In genomic region chr1:119894936-119895335, GRCm38 (mm10) we compare ENCODE assay signal across 8 mouse cellular contexts. TPM values are rescaled to one million over a fixed set of nuclear protein-coding genes. Genes with fewer than 3 reads are reported as not detected.
DNase-seq lines count a peak whose midpoint lies in the region; ATAC-seq and TF ChIP-seq lines count a peak whose summit lies in the region.

No protein-coding gene starts in this region.

- H3K36me3 ChIP-seq in heart, embryonic 10.5 days, result no peaks in the 10 kb centered on the region
- no peaks in the 10 kb centered on the region for H3K36me3 ChIP-seq in kidney, postnatal 0 days (ENCODE audit: insufficient read depth, low read length)

- 0 out of 2 replicates have a peak, but pooled peaks cover 6% of the 10 kb centered on the region for H3K4me1 ChIP-seq in heart, embryonic 10.5 days
- no peaks in the 10 kb centered on the region for H3K4me1 ChIP-seq in kidney, postnatal 0 days (replicated peaks; ENCODE audit: insufficient read depth, low read length)

- no peak overlapping the region for H3K4me3 ChIP-seq in heart, embryonic 10.5 days
- H3K4me3 ChIP-seq in kidney, postnatal 0 days (replicated peaks; ENCODE audit: low read depth, low read length), result no peak overlapping the region

- peak; percentile 93 for ATAC-seq in CD4-positive, CD25-positive, alpha-beta regulatory T cell, adult 4 months
- peak; percentile 41; the same call in 1 of the 2 replicates for ATAC-seq in kidney, postnatal 0 days (replicated peaks; ENCODE audit: low FRiP score, low read depth)

- TF ChIP-seq CTCF in kidney, postnatal 0 days (IDR thresholded peaks at IDR 0.05; ENCODE audit: low read depth), result peak; percentile 95

- H3K4me2 ChIP-seq in kidney, postnatal 0 days (ENCODE audit: low read length), result no peak overlapping the region

- H3K9me3 ChIP-seq in heart, embryonic 10.5 days, result no peaks in the 10 kb centered on the region
- no peaks in the 10 kb centered on the region for H3K9me3 ChIP-seq in kidney, postnatal 0 days (replicated peaks; ENCODE audit: low read length)

- H3K9ac ChIP-seq in kidney, postnatal 0 days (ENCODE audit: low read depth, low read length), result no peak overlapping the region

- 36% methylated on average over 6 of the region's 6 CpGs for WGBS in heart, embryonic 10.5 days
- WGBS in kidney, postnatal 0 days, result 35% methylated on average over 6 of the region's 6 CpGs

- peak; percentile 72 to 74 for DNase-seq in adrenal gland, adult 18-20 months (ENCODE audit: low spot score in 2 of 2)
- DNase-seq in embryo, embryonic 10.5 days (ENCODE audit: low spot score), result peak; percentile 73
- peak; percentile 88 for DNase-seq in heart, embryonic 10.5 days (ENCODE audit: low spot score)
- DNase-seq in kidney, postnatal 0 days (ENCODE audit: low spot score), result peak; percentile 72
- DNase-seq in lung, adult 18-20 months, result peak; percentile 56 to 60
- DNase-seq in ovary, postnatal 10 days (ENCODE audit: low spot score), result peak; percentile 30
- DNase-seq in thymus, postnatal 14 days, result peak; percentile 69

- H3K27ac ChIP-seq in heart, embryonic 10.5 days, result no peak overlapping the region
- no peak overlapping the region for H3K27ac ChIP-seq in kidney, postnatal 0 days

- no peaks in the 10 kb centered on the region for H3K27me3 ChIP-seq in heart, embryonic 10.5 days (ENCODE audit: insufficient read depth, poor library complexity, severe bottlenecking)
- H3K27me3 ChIP-seq in kidney, postnatal 0 days (ENCODE audit: insufficient read depth, low read length), result no peaks in the 10 kb centered on the region

RNA-seq across cellular contexts. Expression of gene Tmem177, which starts 18.1 kb away (rescaled TPM):
- 1 to 10 TPM; 7.5 to 8.5 TPM for polyA plus RNA-seq in CD4-positive, CD25-positive, alpha-beta regulatory T cell, adult 4 months (2017; shearing (Covaris generic))
- 1 to 10 TPM; 6.6 to 8.2 TPM for total RNA-seq in adrenal gland, adult 18-20 months (2021)
- 7.5 and 8.7 TPM in 2 replicates for polyA plus RNA-seq in heart, embryonic 10.5 days (2016; fragmentation: Nextera tagmentation; extraction: Ambion mirVana)
- polyA plus RNA-seq in kidney, postnatal 0 days (2015; fragmentation: Nextera tagmentation; extraction: Ambion mirVana), result 6.3 and 6.6 TPM in 2 replicates

RNA-seq across cellular contexts. Expression of gene Ptpn4, which starts 57.5 kb away (rescaled TPM):
- 1 to 10 TPM; 5.6 to 8.9 TPM for polyA plus RNA-seq in CD4-positive, CD25-positive, alpha-beta regulatory T cell, adult 4 months (2017; shearing (Covaris generic))
- total RNA-seq in adrenal gland, adult 18-20 months (2021), result 10 to 100 TPM; 23.7 to 31.1 TPM
- 3.7 and 4.7 TPM in 2 replicates for polyA plus RNA-seq in heart, embryonic 10.5 days (2016; fragmentation: Nextera tagmentation; extraction: Ambion mirVana)
- polyA plus RNA-seq in kidney, postnatal 0 days (2015; fragmentation: Nextera tagmentation; extraction: Ambion mirVana), result 5.3 and 5.9 TPM in 2 replicates

Comparison
In these comparisons a context has a peak if more than half of its experiments do, and no peak if none do; other contexts are left out.
1. DNase-seq: peak in every context shown above with its lines; median percentile 88 in heart, embryonic 10.5 days; 73 in adrenal gland, adult 18-20 months; 73 in embryo, embryonic 10.5 days; 72 in kidney, postnatal 0 days; 69 in thymus, postnatal 14 days; 58 in lung, adult 18-20 months; 30 in ovary, postnatal 10 days.